Mouse (Mus musculus): Measurements from ENCODE around the gene L2hgdh.

The L2hgdh gene

DNA sequence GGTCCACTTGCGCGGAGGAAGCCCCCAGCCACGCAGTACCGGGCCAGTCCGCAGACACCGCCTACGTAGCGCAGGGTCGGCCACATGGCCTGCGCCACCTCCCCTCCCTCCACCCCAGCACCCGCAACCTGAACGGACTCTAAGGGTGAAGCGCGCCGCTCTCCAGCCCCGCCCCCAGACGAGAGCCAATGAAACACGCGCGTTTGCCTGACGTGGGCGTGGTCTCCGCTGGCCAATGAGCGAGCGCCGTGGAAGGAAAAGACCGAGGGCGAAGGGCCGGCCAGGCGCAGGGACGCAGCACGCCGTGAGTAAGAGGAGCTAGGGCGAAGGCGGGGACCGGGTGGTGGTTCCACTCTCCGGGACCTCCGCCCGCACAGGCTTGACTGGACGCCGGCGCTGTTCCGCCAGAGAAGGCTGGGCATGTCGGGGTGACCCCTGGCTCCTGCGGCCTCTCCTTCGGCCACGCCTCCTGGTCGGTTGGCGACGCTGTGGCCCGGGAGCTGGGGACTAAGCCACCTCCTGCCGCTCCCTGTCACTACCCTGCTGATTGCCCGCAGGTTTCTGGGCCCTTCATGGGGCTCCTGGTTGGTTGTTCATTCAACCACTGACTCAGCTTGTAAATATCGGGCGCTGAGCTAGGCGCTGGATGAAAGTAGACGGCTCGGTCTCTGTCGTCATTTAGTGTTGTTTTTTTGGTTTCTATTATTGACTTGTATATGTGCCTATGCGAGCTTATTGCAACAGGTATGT, at the start of gene L2hgdh, which contains the start of gene Atp5s:
TSS of gene L2hgdh (minus strand) at position 163 of the 750 bp plus-strand sequence.
TSS of gene Atp5s (plus strand) at position 240 of the 750 bp plus-strand sequence.
- peak; percentile 86 to 94 for DNase-seq (ENCODE audit: low spot score in 2 of 2)

DNA sequence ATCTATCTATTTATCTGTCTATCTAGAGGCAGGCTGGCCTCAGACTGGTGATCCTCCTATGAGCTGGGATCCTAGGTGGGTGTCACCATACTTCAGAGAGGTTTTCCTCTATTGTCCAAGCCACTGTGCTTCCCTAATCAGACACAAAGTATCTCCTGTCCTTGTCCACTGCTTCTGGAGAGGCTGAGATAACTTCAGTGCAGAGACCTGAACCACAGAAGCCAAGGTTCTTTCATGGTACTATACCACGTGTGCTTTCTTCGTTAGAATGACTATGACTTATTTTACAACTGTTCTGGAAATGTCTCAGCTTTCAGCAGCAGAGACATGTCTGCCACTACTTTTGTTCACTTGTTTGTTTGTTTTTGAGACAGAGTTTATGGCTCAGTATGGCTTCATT, 44.2 kb upstream of the L2hgdh start:
- no peak for DNase-seq (ENCODE audit: low spot score in 2 of 2)

DNA sequence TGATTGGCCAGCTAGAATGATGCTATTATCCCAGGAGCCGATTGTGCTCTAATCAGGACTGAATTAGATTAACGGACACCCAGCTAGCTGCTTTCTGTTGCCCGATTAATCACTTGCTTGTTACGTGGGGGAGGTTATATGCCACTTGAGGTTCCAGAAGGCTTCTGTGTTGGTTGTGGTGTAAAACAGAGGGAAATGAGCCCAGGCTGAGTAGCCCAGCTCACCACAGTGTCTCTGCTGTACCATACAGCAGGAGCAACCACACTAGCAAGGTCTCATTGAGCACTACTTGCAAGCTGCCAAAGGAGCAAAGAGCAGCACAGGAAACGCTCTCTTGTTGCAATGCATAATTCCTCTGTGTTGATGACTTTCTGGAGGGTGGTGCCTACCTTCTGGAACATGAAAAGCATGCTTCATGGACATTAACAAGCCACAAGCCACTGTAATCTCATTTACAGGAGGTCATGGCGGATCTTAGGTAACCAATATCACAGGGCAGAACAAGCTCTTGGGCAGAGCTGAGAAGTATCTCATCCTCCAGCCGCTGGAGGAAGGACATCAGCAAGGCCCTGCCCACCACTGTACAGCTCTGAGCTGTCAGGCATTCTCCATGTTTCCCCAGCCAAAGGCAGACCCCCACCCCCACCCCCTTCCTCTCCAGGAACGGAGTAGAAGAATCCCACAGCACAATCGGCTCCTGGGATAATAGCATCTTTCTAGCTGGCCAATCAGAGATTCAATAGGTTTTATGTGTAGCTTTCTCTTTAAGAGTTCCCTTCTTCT, 43.0 kb upstream of the L2hgdh start:
- no peak for DNase-seq (ENCODE audit: low spot score in 2 of 2)

DNA sequence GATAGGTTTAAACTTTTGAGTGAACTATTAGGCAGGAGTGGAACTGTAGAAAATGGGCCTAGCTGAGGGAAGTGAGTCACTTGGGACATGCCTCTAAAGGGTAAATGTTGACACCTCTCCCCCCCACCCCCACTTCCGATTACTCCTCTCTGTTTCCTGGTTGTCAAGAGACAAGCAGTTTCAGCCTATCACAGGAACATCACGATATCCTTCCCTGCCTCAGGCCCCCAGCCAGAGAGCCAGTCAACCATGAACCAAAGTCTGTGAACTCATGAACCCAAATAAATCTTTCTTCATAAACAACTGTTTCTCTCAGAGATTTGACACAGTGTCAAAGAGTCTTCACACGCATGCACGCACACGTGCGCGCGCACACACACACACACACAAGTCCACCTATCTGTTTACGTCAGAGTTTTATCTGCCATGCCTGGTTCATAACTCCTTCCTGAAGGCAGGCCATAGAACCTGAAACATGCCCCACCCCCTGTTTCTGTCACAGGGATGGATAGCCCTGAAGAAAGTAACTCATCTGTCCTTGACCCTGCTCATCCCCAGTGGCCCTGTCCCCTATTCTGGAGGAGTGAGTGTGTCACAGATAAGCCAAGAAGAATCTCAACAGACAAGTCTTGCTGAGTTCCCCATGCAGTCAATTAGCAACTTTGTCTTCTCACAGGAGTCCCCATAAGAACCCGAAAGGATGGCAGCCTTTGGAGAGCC, 41.7 kb upstream of the L2hgdh start:
- DNase-seq (ENCODE audit: low spot score in 2 of 2), result no peak

DNA sequence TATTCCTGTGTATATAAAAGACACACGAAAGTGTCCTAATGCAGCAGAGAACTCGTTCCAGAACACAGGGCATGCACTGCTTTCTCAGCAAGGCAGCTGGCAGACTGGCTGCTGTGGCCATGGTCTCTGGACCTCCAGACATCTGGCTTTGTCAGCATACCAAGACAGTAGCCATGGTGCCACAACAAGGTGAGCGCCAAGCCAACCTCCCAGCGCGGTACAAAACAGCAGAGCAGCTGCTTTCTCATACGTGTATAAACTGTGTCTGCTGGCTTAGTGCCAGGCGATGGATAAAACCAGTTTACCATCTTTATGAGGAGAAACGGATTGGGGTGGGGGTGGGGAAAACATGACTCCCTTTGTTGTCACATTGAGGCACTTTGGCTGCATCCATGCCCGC, 40.9 kb upstream of the L2hgdh start:
- no peak for DNase-seq (ENCODE audit: low spot score in 2 of 2)

DNA sequence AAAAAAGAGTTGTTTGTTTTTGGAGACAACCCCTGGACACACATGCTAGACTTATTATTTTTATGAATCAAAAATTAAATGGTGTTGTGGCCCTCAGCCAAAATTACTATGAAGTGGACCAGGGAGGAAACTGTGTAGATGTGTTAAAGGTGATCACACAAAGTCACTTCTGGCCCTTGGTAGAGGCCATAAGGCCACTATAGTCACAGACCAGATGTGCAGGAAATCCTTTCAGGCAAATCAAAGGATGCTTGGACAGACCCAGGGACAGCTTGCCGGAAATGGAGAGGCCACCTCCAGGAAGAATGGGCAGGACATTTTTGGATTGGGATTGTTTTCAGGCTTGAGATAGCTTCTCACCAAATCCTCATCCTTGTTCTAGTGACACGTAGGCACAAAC, 36.9 kb upstream of the L2hgdh start:
- DNase-seq (ENCODE audit: low spot score in 2 of 2), result no peak

DNA sequence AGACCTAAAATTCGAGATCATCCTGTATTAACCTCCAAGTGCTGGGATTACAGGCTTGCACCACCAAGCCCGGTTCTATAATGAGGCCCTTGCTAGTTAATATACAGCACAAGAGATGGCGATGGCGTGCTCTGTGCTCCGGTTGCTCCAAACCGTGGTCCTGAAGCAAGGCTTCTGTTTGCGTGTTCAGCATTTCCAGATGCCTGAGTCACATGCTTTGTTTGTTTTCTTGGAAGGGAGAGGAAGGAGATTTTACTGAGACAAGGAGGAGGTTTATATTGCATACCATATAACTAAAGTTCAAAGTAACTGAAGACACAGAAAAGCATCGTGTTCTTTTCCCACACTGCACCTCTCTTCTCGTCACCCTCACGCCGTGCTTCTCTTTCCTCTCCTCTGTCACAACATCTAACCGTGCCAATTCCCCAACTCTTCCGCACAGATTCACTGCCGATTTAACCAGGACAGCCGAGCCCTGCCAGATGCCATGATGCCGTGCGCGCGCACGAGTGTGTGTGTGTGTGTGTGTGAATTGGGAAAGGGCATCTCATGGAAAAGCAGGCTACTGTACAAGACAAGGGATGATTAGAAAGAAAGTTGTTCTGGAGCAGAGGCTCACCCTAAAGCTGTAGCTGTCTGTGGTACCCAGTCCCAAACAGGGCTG, 36.2 kb upstream of the L2hgdh start:
- no peak for DNase-seq (ENCODE audit: low spot score in 2 of 2)

DNA sequence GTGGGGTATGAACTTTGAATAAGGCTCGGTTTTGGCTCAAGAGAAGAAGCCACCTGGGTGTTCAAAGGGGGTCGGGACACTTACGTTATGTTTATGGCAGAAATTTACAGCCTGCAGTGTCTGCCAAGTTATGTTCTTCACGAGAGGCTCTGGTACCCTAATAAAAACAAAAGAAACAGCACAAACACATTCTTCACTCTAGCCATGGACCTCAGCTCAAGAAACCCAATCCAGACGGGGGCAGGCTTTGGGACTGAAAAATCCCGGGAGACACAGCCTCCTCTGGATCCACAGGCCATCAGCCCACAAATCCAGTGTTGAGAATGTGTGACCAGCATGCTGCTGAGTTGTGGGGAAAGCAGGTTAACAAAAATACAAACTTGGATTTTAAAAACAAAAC, 35.3 kb upstream of the L2hgdh start:
- DNase-seq (ENCODE audit: low spot score in 2 of 2), result no peak

DNA sequence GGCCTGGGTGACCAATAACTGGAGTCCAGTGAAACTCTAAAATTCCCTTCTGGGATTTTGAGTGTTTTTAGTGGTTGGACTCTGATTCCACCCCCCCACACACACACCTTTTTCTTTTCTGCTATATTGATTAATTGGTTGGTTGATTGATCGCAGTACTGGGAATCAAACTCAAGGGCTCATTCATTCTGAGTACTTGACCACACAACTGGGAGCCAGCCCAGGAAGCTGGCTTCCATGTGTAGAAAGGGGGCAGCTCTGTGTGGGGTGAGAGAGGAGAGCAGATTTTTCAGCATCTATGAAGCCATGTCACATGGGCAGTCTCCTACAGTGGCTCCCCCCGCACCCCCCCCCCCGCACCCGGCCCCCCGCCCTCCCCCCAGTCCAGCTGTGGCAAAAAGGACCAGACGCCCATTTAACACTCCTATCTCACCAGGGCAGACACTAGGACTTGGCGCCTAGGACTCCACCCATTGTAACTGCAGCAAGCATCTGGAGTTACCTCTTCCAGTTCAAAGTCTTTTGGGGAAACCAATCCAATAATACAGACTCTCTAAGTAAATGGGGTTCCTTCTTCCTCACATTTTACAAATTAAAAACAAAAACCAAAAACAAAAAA, 34.7 kb upstream of the L2hgdh start:
- no peak for DNase-seq (ENCODE audit: low spot score in 2 of 2)

DNA sequence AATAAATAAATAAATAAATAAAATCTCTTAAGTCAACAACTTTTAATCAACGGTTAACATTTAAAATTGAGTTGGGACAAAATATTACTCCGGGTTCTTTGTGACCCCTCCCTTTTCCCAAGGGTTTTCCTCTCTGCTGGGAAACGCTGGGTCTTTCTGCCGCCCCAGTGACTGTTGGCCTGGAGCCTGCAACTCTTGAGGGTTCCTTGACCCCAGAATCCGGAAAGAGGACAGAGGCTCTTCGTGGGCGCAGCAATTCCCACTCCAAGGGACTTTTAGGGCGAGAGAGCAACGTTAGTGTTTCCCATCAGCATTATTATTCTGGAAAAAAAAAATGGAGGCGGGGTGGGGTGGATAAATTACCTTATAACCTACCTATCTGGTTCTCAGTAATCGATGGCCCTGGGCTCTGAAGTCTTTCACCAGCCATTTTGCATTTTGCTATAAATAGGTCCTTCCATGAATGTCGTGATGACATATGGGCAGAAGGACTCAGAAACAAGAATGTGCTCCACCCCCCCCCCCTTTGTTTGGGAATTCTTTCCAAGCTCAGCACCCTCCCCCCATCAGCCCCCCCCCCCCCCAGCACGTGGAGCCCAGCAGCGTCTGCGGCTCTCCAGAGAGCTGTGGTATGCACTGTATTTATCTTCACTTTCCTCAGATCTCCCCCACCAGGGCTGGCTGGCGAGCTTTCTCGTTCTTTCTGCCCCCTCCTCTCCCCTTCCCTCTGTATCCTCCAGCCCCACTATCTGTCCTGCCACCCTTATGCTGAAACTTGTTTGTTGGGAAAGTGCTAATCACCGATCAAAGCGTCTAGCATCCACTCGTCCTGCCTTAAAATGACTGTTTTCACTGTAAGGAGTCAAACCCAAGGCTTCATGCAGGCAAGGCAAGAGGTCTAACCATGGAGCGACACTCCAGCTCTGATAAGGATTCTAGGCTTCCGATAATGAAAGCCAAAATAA, 33.8 kb upstream of the L2hgdh start:
- DNase-seq (ENCODE audit: low spot score in 2 of 2), result no peak

DNA sequence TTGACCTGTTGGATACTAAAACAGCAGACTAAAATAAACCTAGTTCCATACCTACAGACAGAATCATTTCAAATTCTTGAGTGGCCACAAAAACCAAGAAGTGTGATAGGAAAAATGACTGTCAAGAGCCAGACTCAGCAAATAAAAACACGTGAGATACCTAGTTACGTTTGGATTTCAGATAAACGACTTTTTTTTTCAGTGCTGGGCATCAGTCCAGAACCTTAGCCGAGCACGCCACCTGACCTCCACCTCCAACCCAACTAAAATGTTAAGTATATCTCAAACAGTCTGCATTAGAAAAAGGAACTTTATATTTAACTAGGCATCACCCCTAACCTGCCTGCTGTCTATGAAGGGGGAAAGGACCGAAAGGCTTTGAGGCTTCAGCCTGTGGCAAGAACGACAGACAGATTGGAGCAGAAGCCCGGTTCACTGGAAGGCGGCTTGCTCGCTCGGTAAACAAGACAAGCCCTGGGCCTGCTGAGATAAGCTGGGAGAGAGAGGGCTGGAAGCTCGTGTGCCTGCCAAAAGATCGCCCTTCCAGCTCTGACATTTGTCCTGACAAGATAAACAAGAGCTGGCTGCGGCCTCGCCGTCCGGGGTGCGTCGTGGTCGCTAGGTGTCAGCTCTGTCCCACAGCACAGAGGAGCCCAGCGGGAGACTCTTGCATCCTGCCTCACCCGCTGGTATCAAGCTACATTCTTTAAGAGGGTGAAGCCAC, 32.9 kb upstream of the L2hgdh start:
- peak in 1 of 2 experiments; percentile 69 for DNase-seq (ENCODE audit: low spot score in 2 of 2)

DNA sequence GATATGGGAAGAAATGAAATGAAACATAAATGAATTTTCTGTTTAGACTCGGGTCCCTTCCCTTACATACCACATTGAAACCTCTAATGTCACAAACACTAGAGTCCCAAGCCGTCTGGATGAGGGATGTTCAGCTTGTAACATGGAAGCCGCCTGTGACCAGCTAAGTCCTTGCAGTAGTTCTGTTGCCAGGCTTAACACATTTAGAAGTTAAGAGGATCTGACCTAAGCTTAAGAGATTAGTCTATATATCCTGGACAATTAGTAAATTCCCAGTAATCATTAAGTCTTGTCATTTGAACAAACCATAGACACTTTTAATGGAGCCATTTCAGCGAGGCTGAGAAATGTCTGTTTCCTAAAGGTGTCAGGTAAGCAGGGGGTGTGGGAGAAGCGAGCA, 31.3 kb upstream of the L2hgdh start:
- no peak for DNase-seq (ENCODE audit: low spot score in 2 of 2)

DNA sequence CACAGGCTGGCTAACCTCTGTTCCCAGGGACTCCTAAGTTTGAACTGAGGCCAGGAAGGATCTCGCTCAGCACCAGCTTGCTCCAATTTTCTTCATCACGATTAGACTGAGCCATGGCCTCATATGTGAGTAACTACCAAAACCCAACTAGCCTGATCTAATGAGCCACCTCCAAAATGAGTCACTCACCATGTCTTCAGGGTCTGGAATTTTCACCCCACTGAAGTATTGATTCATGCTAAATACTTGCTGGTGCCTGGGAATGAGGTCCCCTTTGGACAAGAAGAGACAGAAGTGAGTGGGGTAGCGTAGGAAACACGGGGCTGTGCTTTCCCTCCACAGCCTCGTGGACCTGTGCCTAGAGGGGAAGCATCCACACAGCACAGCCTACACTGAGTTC, 29.3 kb upstream of the L2hgdh start:
- DNase-seq (ENCODE audit: low spot score in 2 of 2), result no peak

DNA sequence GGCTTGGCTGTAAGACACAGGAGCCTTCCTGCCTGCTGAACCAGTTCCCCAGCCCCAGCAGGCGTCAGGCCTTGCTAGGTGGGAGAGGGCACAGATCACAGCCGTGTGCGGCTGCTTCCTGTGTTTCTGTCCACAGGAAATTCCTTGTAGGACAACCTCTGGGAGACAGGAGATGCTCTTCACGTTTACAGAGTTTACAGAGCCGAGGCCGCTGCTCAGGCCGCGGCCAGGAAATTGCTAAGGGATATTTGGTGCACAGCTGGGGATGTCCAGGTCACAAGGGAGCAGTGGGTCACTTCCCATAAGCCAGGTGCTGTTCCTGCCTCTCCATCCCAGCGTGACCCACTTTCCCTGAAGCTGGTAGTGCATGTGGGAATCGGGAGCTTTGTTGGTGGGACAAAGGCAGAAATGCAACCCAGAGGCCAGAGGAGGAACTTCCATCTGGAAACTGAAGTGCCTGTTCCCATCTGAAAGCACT, 27.2 kb upstream of the L2hgdh start:
- DNase-seq (ENCODE audit: low spot score in 2 of 2), result no peak

DNA sequence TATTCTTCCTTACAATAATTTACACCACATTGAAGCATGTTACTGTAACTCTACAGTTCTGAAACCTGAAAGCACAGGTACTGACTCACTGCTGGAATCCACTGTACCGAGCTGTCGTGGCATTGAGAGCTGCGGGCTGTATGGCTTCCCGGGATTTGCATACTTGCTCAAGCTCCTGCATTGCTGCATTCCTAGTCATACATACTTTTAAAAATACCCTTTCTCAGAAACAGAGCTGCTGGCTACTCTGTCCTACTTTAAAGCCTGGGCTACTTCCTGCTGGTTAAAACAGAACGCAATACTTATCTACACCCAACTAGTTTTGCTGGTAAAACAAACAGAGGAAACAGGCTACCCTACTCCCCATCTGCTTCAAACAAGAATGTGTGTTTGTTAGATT, 19.5 kb upstream of the L2hgdh start:
- no peak for DNase-seq (ENCODE audit: low spot score in 2 of 2)

DNA sequence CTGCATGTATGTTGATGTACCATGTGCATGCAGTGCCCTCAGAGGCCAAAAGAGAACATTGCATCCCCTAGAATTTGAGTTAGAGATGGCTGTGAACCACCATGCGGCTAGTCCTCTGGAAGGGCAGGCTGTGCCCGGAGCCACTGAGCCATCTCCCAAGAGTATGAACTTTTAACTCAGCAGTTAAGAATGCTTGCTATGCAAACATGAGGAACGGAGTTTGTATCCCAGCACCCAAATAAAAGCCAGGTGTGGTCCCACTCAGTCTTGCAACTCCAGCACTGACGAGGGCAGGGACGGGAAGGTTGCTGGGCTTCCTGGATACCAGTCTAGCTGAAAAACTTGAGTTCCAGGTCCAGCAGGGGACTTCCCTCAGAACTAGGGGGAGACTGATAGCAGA, 17.3 kb upstream of the L2hgdh start:
- no peak for DNase-seq (ENCODE audit: low spot score in 2 of 2)

DNA sequence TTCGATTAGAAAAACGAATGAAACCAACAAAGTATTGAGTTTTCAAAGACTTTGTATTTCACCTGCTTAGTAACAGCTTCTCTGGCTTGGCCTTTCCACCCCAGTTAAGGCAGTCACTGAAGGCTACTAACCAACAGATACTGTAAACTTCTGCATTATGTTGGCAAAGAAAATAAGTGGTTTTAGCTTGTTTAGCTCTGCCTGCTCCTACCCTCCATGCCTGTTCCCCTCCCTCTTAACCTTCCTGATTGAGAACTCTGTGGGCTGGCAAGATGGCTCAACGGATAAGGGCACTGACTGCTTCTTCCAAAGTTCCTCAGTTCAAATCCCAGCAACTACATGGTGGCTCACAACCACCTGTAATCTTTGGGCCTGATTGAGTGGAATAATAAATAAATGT, 9.2 kb upstream of the L2hgdh start:
- DNase-seq (ENCODE audit: low spot score in 2 of 2), result no peak

DNA sequence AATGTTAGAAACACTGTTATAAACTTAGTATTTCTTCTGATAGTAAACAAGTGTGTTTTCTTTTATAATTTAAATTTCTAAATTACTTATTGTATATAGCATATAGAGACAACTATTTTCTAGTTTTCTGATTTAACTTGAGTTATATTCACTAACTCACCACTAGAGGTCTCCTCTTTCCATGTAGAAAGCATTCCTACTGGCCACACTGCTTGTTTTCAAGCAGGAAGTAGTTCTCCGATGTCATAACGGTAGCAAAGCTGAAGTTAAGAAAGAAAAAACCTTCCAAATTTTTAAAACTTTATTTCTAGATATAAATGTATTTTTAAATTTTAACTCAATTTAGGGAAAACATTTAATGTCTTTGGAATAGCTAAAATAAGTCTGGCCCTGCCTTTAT, 8.8 kb upstream of the L2hgdh start:
- DNase-seq (ENCODE audit: low spot score in 2 of 2), result no peak

DNA sequence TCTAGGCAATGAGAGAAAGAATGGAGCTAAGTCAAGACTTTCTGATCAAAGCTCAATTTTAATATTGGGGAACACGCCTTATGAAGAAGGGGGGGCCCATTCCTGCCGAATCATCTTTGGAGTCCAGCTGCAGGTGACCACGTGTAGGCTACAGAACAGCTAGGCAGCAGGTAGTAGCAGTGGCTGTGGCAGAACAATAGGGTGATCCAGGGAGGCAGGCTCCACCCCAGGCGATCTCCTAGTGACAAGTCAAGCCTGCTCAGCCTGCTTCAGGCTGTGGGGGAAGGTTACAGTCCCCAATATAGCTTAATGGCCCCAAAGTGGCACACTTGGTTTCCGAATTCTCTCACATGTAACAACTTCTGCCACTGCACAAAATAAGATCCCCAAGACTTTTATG, 7.5 kb upstream of the L2hgdh start:
- DNase-seq (ENCODE audit: low spot score in 2 of 2), result no peak

DNA sequence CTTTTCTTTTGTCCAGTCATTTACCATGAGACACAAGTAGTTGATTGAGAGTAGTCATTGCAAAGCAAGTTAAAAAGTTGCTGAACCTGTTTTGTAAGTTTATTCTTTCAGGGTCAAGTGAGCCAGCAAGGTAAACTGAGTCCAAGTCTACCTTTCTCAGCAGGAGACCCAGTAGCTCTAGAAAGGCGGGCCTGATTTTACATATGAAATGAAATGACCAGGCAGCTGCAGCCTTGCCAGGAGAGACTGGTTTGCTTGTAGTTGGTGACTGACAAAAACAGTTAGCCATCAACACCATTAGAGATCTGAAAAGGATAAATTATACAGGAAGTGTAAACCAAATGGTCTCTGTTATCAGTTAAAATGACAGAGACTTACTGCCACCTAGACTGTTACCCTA, 5.6 kb upstream of the L2hgdh start:
- no peak for DNase-seq (ENCODE audit: low spot score in 2 of 2)
